Mouse (Mus musculus) stomach, postnatal 0 days (tissue): ENCODE measurements at regions not wholly inside any gene's neighbourhood (a gene's known extent, or its start where the extent isn't known, plus 50 kb on each side); places are given as distances from the start of the nearest gene placed in this dataset.

Source experiments
- ATAC-seq: fragments of 200-750 bp; cut with Nextera tagmentation; 2 replicates; pipeline ENCODE4 v1.8.0; 2017; ENCODE audit not compliant: low FRiP score, low TSS enrichment
- DNase-seq: peaks from one replicate; pipeline ENCODE4 v3.0.0-alpha.2; 2016; ENCODE audit warnings: low spot score
- H3K27ac ChIP-seq: fragments of 300-500 bp; sonication (generic); replicated peaks from 2 replicates; pipeline ENCODE4 v1.5.1; 2014; ENCODE audit warnings: mild to moderate bottlenecking, control low read depth
- H3K27me3 ChIP-seq: fragments of 300-500 bp; sonication (generic); 2 replicates; pipeline ENCODE4 v1.6.1; 2014; ENCODE audit warnings: low read length; ENCODE audit not compliant: control insufficient read depth, insufficient read depth
- H3K36me3 ChIP-seq: fragments of 300-500 bp; sonication (generic); 2 replicates; pipeline ENCODE4 v1.6.1; 2014; ENCODE audit warnings: low read length, mixed read lengths; ENCODE audit not compliant: control insufficient read depth, insufficient read depth
- H3K4me1 ChIP-seq: fragments of 300-500 bp; sonication (generic); replicated peaks from 2 replicates; pipeline ENCODE4 v1.6.1; 2014; ENCODE audit warnings: antibody characterized with exemption; ENCODE audit not compliant: control insufficient read depth, insufficient read depth
- H3K4me2 ChIP-seq: fragments of 300-500 bp; sonication (generic); replicated peaks from 2 replicates; pipeline ENCODE4 v1.6.1; 2014; ENCODE audit warnings: low read depth, mild to moderate bottlenecking, control low read depth, moderate library complexity
- H3K4me3 ChIP-seq: fragments of 300-500 bp; sonication (generic); 2 replicates; pipeline ENCODE4 v1.5.1; 2014; ENCODE audit warnings: low read depth, low read length, control low read depth
- H3K9ac ChIP-seq: fragments of 300-500 bp; sonication (generic); 2 replicates; pipeline ENCODE4 v1.6.1; 2014; ENCODE audit warnings: mild to moderate bottlenecking, low read length, control low read depth, mixed read lengths
- H3K9me3 ChIP-seq: fragments of 300-500 bp; sonication (generic); 2 replicates; pipeline ENCODE4 v1.6.1; 2016; ENCODE audit warnings: low read length; ENCODE audit not compliant: control insufficient read depth
- CTCF ChIP-seq: IDR thresholded peaks from 2 replicates; pipeline ENCODE4 v1.5.1; 2016; ENCODE audit warnings: antibody characterized with exemption, low read depth, mild to moderate bottlenecking, moderate library complexity
- EP300 ChIP-seq: optimal IDR thresholded peaks from 2 replicates; pipeline ENCODE3; 2016; ENCODE audit warnings: antibody characterized with exemption
- WGBS: fragments of 180-500 bp; shearing (Covaris S2); extraction: QIAGEN DNeasy Blood & Tissue Kit; methylation state at CpG from one replicate; pipeline ENCODE4 v1.1.7; 2014; 5-methylcytosine and 5-hydroxymethylcytosine counted together

- no peak for ATAC-seq
- no peak overlapping the region for H3K4me3 ChIP-seq
- H3K9ac ChIP-seq, result no peak overlapping the region
- no peak overlapping the region for H3K27ac ChIP-seq
- H3K4me1 ChIP-seq, result no peaks in the 10 kb centered on the region
- TF ChIP-seq CTCF (no peak), EP300 (no peak)
- no peak overlapping the region for H3K4me2 ChIP-seq
- no peaks in the 10 kb centered on the region for H3K27me3 ChIP-seq
- no peaks in the 10 kb centered on the region for H3K9me3 ChIP-seq
- H3K36me3 ChIP-seq, result no peaks in the 10 kb centered on the region
- WGBS, result 57% methylated on average over 7 of the region's 7 CpGs
- no peak for DNase-seq
These were observed 78.6 kb upstream of the Auts2 start for GRCm38 (mm10) chr5:132621751-132622150.

DNA sequence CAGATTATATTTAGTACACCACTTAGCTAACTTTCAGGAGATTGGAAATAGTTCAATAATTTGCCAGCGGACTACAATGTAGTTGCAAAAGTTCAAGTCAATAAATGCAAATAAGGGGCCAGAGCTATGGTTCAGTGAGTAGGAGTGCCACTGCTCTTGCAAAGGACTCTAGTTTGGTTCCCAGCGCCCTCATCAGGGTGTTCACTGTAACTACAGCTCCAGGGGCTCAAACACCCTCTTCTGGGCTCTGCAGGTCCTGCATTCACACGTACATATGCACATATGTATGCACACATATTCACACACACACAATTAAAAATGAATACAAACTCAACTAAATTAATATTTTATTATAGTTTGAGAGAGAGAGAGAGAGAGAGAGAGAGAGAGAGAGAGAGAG is 74.1 kb upstream of the Auts2 start:
- Histone ChIP-seq H3K27me3 (no peaks in the 10 kb centered on the region), H3K4me3 (no peak overlapping the region), H3K4me2 (no peak overlapping the region), H3K4me1 (no peaks in the 10 kb centered on the region), H3K9ac (no peak overlapping the region), H3K9me3 (no peaks in the 10 kb centered on the region), H3K27ac (no peak overlapping the region), H3K36me3 (no peaks in the 10 kb centered on the region)
- ATAC-seq (no peak), DNase-seq (no peak)
- TF ChIP-seq CTCF (0 out of 2 replicates have a peak, but pooled peaks have one; percentile 12), EP300 (no peak)
- WGBS, result 64% methylated on average over 3 of the region's 3 CpGs

- no peak overlapping the region for H3K9ac ChIP-seq
- ATAC-seq, result no peak
- no peak overlapping the region for H3K4me3 ChIP-seq
- H3K27me3 ChIP-seq, result no peaks in the 10 kb centered on the region
- no peak overlapping the region for H3K4me2 ChIP-seq
- DNase-seq, result no peak
- no peaks in the 10 kb centered on the region for H3K4me1 ChIP-seq
- H3K27ac ChIP-seq, result no peak overlapping the region
- TF ChIP-seq EP300, result no peak
- TF ChIP-seq CTCF, result no peak
- 34% methylated on average over 4 of the region's 4 CpGs for WGBS
- no peaks in the 10 kb centered on the region for H3K9me3 ChIP-seq
- no peaks in the 10 kb centered on the region for H3K36me3 ChIP-seq
These were observed 66.1 kb upstream of the Auts2 start for GRCm38 (mm10) chr5:132609251-132609650.

GRCm38 (mm10) chr5:132606216-132606615 is 63.1 kb upstream of the Auts2 start:
- no peak overlapping the region for H3K4me3 ChIP-seq
- DNase-seq (no peak), ATAC-seq (no peak)
- H3K27ac ChIP-seq, result no peak overlapping the region
- H3K27me3 ChIP-seq, result no peaks in the 10 kb centered on the region
- no peak overlapping the region for H3K4me2 ChIP-seq
- no peak overlapping the region for H3K9ac ChIP-seq
- no peaks in the 10 kb centered on the region for H3K4me1 ChIP-seq
- no peaks in the 10 kb centered on the region for H3K36me3 ChIP-seq
- TF ChIP-seq CTCF (no peak), EP300 (no peak)
- whole genome bisulfite sequencing, result 66% methylated on average over 6 of the region's 6 CpGs
- H3K9me3 ChIP-seq, result no peaks in the 10 kb centered on the region

GRCm38 (mm10) chr5:132594796-132595195 is 51.7 kb upstream of the Auts2 start:
- WGBS, result 63% methylated on average over 6 of the region's 6 CpGs
- Histone ChIP-seq H3K4me3 (no peak overlapping the region), H3K9ac (no peak overlapping the region), H3K4me1 (no peaks in the 10 kb centered on the region), H3K27ac (no peak overlapping the region), H3K9me3 (no peaks in the 10 kb centered on the region), H3K36me3 (no peaks in the 10 kb centered on the region), H3K4me2 (no peak overlapping the region), H3K27me3 (no peaks in the 10 kb centered on the region)
- no peak for ATAC-seq
- TF ChIP-seq CTCF (no peak), EP300 (no peak)
- DNase-seq, result no peak
